Mouse (Mus musculus) intestine, embryonic 16.5 days (tissue): Measurements from ENCODE around the gene Grrp1. TPM values are rescaled to one million over a fixed set of nuclear protein-coding genes. Genes with fewer than 3 reads are reported as not detected.
A peak's percentile ranks its signal among the peaks of the same experiment; 100 is the strongest.
"Not testable (repeated sequence)": the region's sequence is repeated elsewhere in the genome, so short reads cannot be mapped to it uniquely, and the experiment has no call there.

Experiments used
- ATAC-seq: fragments of 200-750 bp; cut with Nextera tagmentation; 2 replicates; pipeline ENCODE4 v1.8.0; 2017; ENCODE audit warnings: moderate TSS enrichment, moderate library complexity
- H3K27ac ChIP-seq: fragments of 300-500 bp; sonication (generic); 2 replicates; pipeline ENCODE4 v1.5.1; 2014; ENCODE audit warnings: mild to moderate bottlenecking, low read length
- H3K27me3 ChIP-seq: fragments of 300-500 bp; sonication (generic); replicated peaks from 2 replicates; pipeline ENCODE4 v1.6.1; 2014; ENCODE audit warnings: low read length, control low read depth, mixed read lengths; ENCODE audit not compliant: control insufficient read depth, insufficient read depth
- H3K36me3 ChIP-seq: fragments of 300-500 bp; sonication (generic); 2 replicates; pipeline ENCODE4 v1.6.1; 2014; ENCODE audit warnings: low read length, control low read depth; ENCODE audit not compliant: control insufficient read depth, insufficient read depth
- H3K4me1 ChIP-seq: fragments of 300-500 bp; sonication (generic); 2 replicates; pipeline ENCODE4 v1.6.1; 2014; ENCODE audit warnings: low read length, control low read depth, mixed read lengths; ENCODE audit not compliant: control insufficient read depth, insufficient read depth
- H3K4me2 ChIP-seq: fragments of 300-500 bp; sonication (generic); 2 replicates; pipeline ENCODE4 v1.6.1; 2014; ENCODE audit warnings: low read depth, low read length, control low read depth
- H3K4me3 ChIP-seq: fragments of 300-500 bp; sonication (generic); 2 replicates; pipeline ENCODE4 v1.5.1; 2014; ENCODE audit warnings: mild to moderate bottlenecking, low read length
- H3K9ac ChIP-seq: fragments of 300-500 bp; sonication (generic); 2 replicates; pipeline ENCODE4 v1.6.1; 2014; ENCODE audit warnings: low read depth, low read length
- H3K9me3 ChIP-seq: fragments of 300-500 bp; sonication (generic); 2 replicates; pipeline ENCODE4 v1.6.1; 2016; ENCODE audit warnings: low read length, control low read depth; ENCODE audit not compliant: control insufficient read depth
- WGBS: fragments of 180-500 bp; shearing (Covaris S2); extraction: QIAGEN DNeasy Blood & Tissue Kit; methylation state at CpG from one replicate; pipeline ENCODE4 v1.1.7; 2014; 5-methylcytosine and 5-hydroxymethylcytosine counted together
- polyA plus RNA-seq: library from polyadenylated mRNA; unstranded; fragments of >200 nt; fragmentation: Nextera tagmentation; extraction: Ambion mirVana; gene quantifications from 2 replicates; pipeline ENCODE4 v1.2.1, GENCODE M21; 2015

Grrp1 gene
- polyA plus RNA-seq, 1 experiment from 2014 or later, result 3.6 TPM

DNA sequence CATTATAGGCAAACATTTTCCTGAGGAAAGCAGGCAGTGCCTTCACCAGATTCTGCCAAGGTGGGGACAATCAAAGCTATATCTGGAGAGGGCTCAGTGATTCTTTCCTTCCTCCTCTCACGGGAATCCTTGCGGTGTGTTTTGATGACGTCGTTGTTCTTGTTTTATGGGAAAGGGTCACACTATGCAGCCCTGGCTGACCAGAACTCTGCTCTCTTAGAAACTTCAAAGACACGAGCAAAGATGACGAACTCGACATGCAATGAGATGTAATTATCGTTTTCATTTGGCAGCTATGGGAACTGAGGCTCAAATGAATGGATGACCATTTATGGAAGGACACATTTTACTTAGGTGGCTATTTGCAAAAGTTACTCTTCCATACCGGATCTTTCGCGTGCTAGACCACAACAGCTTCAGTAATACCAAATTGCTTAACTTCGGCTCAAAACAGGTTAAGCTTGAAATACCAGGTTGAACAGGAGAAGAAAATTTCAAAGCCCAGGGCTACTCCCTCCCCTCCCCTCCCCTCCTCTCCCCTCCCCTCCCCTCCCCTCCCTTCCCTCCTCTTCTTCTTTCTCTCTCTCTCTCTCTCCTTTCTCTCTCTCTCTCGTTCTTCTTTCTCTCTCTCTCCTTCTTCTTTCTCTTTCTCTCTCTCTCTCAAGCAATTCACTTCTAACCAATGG is 19.0 kb upstream of the Grrp1 start:
- H3K4me3 ChIP-seq, result peak overlapping the region; percentile 7; the same call in 1 of the 2 replicates
- H3K9me3 ChIP-seq, result no peaks in the 10 kb centered on the region
- no peak overlapping the region for H3K27ac ChIP-seq
- peak overlapping the region; percentile 37 for H3K4me2 ChIP-seq
- peak; percentile 32 for ATAC-seq
- no peaks in the 10 kb centered on the region for H3K27me3 ChIP-seq
- WGBS, result 19% methylated on average over 13 of the region's 13 CpGs
- H3K9ac ChIP-seq, result peak overlapping the region; percentile 20; the same call in 1 of the 2 replicates
- peaks cover 5% of the 10 kb centered on the region; the same call in 1 of the 2 replicates for H3K4me1 ChIP-seq
- no peaks in the 10 kb centered on the region for H3K36me3 ChIP-seq

DNA sequence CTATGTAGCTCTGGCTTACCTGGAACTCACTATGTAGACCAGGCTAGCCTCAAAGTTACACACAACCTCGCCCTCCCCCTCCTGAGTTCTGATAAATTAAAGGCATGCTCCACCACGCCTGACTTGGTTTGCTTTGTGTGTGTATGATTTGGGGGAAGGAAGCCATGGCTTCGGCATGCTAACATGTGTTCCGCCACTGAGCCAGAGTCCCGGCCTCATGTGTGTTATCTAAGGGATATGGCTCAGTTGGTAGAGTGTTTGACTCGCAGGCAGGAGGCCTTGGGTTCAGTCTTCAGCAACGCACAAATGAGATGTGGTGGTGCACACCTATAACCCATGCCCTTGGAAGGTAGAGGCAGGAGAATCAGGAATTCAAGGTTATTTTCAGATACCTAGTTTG is 18.1 kb upstream of the Grrp1 start:
- peaks cover 5% of the 10 kb centered on the region; the same call in 1 of the 2 replicates for H3K4me1 ChIP-seq
- H3K9me3 ChIP-seq, result no peaks in the 10 kb centered on the region
- no peaks in the 10 kb centered on the region for H3K27me3 ChIP-seq
- no peaks in the 10 kb centered on the region for H3K36me3 ChIP-seq
- 85% methylated on average over 7 of the region's 7 CpGs for WGBS
- no peak overlapping the region for H3K9ac ChIP-seq
- H3K4me3 ChIP-seq, result no peak overlapping the region
- no peak overlapping the region for H3K27ac ChIP-seq
- no peak overlapping the region for H3K4me2 ChIP-seq
- no peak for ATAC-seq

DNA sequence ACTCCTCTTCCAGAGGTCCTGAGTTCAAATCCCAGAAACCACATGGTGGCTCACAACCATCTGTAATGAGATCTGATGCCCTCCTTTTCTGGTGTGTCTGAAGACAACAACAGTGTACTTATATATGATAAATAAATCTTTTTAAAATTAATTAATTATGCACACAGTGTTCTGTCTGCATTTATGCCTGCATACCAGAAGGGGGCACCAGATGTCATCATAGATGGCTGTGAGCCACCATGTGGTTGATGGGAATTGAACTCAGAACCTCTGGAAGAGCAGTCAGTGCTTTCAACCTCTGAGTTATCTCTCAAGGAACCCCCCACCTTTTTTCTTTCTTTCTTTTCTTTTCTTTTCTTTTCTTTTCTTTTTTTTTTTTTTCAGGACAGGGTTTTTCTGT is 15.7 kb upstream of the Grrp1 start:
- H3K4me3 ChIP-seq, H3K9ac ChIP-seq, H3K9me3 ChIP-seq, H3K4me2 ChIP-seq, H3K4me1 ChIP-seq, ATAC-seq, H3K36me3 ChIP-seq, H3K27ac ChIP-seq, H3K27me3 ChIP-seq: not testable (repeated sequence)

DNA sequence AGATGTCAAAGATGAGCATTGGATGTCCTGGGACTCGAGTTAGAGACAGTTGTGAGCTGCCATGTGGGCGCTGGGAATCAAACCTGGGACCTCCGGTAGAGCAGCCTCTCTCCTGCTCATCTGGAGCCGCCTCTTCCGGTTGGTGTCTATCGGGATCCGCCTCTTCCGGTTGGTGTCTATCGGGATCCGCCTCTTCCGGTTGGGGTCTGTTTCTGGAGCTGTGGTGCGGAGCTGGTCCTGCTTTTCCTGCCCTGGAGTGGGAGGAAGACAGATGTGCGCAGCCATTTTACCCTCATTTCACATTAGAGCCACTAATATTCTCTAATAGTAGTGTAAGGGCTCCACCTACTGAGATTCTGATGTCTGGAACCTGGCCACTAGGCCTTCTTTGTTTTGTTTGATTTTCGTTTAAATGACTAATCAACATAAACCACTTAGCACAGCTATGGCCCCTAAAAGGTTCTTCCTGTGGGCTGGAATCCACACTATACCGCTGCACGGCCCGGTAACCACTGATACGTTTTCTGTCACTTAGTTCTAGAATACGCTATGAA is 14.3 kb upstream of the Grrp1 start:
- no peak overlapping the region for H3K27ac ChIP-seq
- no peak overlapping the region for H3K4me3 ChIP-seq
- no peak for ATAC-seq
- H3K4me1 ChIP-seq, result peaks cover 5% of the 10 kb centered on the region; the same call in 1 of the 2 replicates
- no peak overlapping the region for H3K9ac ChIP-seq
- H3K36me3 ChIP-seq, result no peaks in the 10 kb centered on the region
- H3K4me2 ChIP-seq, result no peak overlapping the region
- WGBS, result 83% methylated on average over 19 of the region's 19 CpGs
- H3K9me3 ChIP-seq, result no peaks in the 10 kb centered on the region
- no peaks in the 10 kb centered on the region for H3K27me3 ChIP-seq

DNA sequence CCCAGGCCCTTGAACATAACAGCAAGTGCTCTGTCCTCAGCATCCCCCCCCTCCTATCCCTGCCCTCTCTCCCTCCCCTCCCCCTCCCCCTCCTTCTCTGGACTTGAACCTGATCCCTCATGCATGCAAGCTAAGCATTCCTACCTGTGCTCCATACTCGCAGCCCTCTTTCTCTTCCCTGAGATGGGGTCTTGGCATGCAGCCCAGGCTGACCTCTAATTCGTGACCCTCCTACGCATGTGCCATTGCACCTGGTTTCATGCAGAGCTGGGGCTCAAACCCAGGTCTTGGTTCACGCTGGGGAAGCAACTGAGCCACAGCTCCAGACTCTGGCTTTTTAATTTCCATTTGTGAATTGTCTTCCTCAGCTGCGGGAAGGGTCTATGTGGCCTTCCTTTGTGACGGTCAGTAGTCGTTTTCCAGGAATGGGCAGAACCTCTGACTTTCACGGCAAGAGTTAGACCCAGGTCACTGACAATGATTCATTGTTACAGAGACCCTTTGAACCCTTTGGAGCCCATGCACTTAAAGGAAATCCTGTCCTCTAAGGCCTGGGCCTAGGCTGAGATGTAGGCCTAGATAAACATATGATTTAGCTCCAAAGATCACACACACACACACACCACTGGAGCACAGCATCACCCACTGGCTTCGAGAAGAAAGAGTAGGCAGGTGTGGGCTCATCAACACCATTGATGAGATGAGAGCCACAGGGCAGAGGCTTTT is 12.1 kb upstream of the Grrp1 start:
- Histone ChIP-seq H3K4me3 (no peak overlapping the region), H3K4me1 (no peaks in the 10 kb centered on the region), H3K27ac (no peak overlapping the region), H3K4me2 (no peak overlapping the region), H3K27me3 (no peaks in the 10 kb centered on the region), H3K36me3 (no peaks in the 10 kb centered on the region), H3K9me3 (no peaks in the 10 kb centered on the region), H3K9ac (no peak overlapping the region)
- 65% methylated on average over 9 of the region's 9 CpGs for WGBS
- no peak for ATAC-seq

GRCm38 (mm10) chr4:134263191-134263590 is 9.3 kb upstream of the Grrp1 start:
- Histone ChIP-seq H3K4me1 (peaks cover 3% of the 10 kb centered on the region; the same call in 1 of the 2 replicates), H3K9ac (no peak overlapping the region), H3K4me3 (no peak overlapping the region), H3K27me3 (no peaks in the 10 kb centered on the region), H3K9me3 (no peaks in the 10 kb centered on the region), H3K27ac (no peak overlapping the region), H3K36me3 (no peaks in the 10 kb centered on the region), H3K4me2 (no peak overlapping the region)
- no peak for ATAC-seq
- 32% methylated on average over 6 of the region's 6 CpGs for WGBS

GRCm38 (mm10) chr4:134258354-134258753 is 4.4 kb upstream of the Grrp1 start:
- H3K27me3 ChIP-seq, result peaks cover 5% of the 10 kb centered on the region

DNA sequence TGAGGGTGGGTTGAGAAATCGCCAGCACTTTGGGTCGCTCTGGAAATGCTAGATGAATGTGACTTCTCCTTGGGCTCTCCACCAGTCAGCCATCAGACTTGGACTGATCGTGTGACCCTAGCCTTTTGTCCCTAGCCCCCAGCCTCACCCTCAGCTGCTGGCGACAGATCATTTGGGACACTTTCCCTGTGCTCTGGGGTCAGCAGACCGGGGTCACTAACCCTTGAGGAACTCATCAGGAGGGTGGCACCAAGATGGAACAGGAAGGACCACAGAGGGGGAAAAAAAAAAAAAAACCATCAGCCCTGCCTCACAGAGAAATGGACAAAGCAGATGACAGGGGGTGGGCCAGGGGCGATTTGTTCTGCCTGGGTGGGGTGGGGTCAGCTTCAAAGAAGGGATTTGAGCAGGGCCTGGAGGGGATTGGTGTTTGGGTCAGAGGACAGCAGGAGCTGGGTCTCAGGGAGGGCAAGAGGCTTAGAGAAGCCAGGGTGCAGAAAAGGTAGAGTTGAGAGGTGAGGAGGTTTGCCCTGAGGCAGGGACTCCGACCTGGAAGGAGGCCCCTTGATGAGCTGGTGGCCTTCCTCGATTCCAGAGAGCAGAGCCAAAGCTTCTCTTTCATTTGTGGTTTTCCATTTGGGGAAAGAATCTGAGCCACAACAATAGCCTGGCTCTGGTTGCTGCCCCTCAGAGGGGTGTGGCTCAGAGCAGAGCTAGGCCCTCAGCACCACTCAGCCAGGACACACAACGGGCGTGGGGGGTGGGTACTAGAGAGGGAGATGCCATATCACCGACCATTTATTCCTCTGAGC is 3.5 kb upstream of the Grrp1 start:
- Histone ChIP-seq H3K27me3 (peaks cover 14% of the 10 kb centered on the region), H3K4me3 (no peak overlapping the region), H3K4me1 (peaks cover 20% of the 10 kb centered on the region), H3K9ac (no peak overlapping the region), H3K4me2 (no peak overlapping the region), H3K27ac (no peak overlapping the region), H3K9me3 (no peaks in the 10 kb centered on the region), H3K36me3 (no peaks in the 10 kb centered on the region)
- 43% methylated on average over 11 of the region's 11 CpGs for WGBS
- ATAC-seq, result no peak

More at GRCm38 (mm10) chr4:134258354-134258753, 4.4 kb upstream of the Grrp1 start:
- Histone ChIP-seq H3K4me1 (peaks cover 14% of the 10 kb centered on the region), H3K36me3 (no peaks in the 10 kb centered on the region), H3K27ac (no peak overlapping the region), H3K4me3 (no peak overlapping the region), H3K9ac (no peak overlapping the region), H3K9me3 (no peaks in the 10 kb centered on the region), H3K4me2 (no peak overlapping the region)
- ATAC-seq, result no peak
- WGBS, result 53% methylated on average over 11 of the region's 11 CpGs
